Mouse (Mus musculus) Patski (cell line): ENCODE measurements around the gene Dhps. TPM values are rescaled to one million over a fixed set of nuclear protein-coding genes. Genes with fewer than 3 reads are reported as not detected.
A peak's percentile ranks its signal among the peaks of the same experiment; 100 is the strongest.
"Not testable (repeated sequence)": the region's sequence is repeated elsewhere in the genome, so short reads cannot be mapped to it uniquely, and the experiment has no call there.

Experiments used
- ATAC-seq: fragments of 100-300 bp; one replicate; pipeline ENCODE4 v1.8.0; 2021
- CTCF ChIA-PET: fragments of 350-600 bp; sonication (Branson Sonifier 250); formaldehyde crosslinking; loops from one replicate; lab custom pipeline; 2022; ENCODE audit warnings: inconsistent platforms; lab: Charles Lee
- POLR2A ChIA-PET: fragments of 350-600 bp; sonication (Branson Sonifier 250); formaldehyde crosslinking; loops from one replicate; lab custom pipeline; 2022; ENCODE audit warnings: antibody characterized with exemption, inconsistent platforms; lab: Charles Lee
- DNase-seq: peaks from one replicate; pipeline ENCODE4 v3.0.0-alpha.2; 2011; ENCODE audit warnings: low read depth, low spot score
- H3K27me3 ChIP-seq: fragments of 371-371 bp; one replicate; pipeline ENCODE4 v1.5.1; 2021
- CTCF ChIP-seq: fragments of 100-300 bp; IDR thresholded peaks from one replicate; pipeline ENCODE4 v1.5.1; 2021
- in situ Hi-C: fragments of 300-500 bp; cut with MboI; formaldehyde crosslinking; loops from 3 replicates; pipeline ENCODE4 v1.11.1; 2018; ENCODE audit warnings: low pct_unique_long_range_greater_than_20kb, mixed read lengths
- polyA plus RNA-seq: library from polyadenylated mRNA; unstranded; gene quantifications from one replicate; pipeline ENCODE4 v1.2.3, GENCODE M21; 2021

Dhps gene
- polyA plus RNA-seq, 1 experiment from 2014 or later: 57.6 TPM

- in situ Hi-C loops: no loop called here
- ChIA-PET POLR2A (interaction anchor here (0.7 to 1.1 kb wide), 3 partner anchors 16 to 40 kb away, joined by 3 to 4 read pairs (median 3); partner anchors contain the start of genes Fbxw9 and Tnpo2), CTCF (interaction anchor here (0.9 to 2.7 kb wide), 9 partner anchors 9 to 95 kb away, joined by 3 to 10 read pairs (median 3); partner anchors contain the start of genes Gm5741 and Tnpo2)
- no peak for TF ChIP-seq CTCF
- ATAC-seq (peak; percentile 29), DNase-seq (no peak)
- H3K27me3 ChIP-seq: no peaks in the 10 kb centered on the region
Observed at GRCm38 (mm10) chr8:85076001-85076400, 4.4 kb downstream of the Dhps start.

- in situ Hi-C loops: no loop called here
- H3K27me3 ChIP-seq: no peaks in the 10 kb centered on the region
- ATAC-seq (peak; percentile 33), DNase-seq (no peak)
- ChIA-PET CTCF (interaction anchor here (0.6 to 2.7 kb wide), 12 partner anchors 8 to 94 kb away, joined by 3 to 10 read pairs (median 3); partner anchors contain the start of genes Gm5741 and Tnpo2), POLR2A (no interaction called here)
- no peak for TF ChIP-seq CTCF
Observed at GRCm38 (mm10) chr8:85076993-85077392, 5.4 kb downstream of the Dhps start.

DNA sequence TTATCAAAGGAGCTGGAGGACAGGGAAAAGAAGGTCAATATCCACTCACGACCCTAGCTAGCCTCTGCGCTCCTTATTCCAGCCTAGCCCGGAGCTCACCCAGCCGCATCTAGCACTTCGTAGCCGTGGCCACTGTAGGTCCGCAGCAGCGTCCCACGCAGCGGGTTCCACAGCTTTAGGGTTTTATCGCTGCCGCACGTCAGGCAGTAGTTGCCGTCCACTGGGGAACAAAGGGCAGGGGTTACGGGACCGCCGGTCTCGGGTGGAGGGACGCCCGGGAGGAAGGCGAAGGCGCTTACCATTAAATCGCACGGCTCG lies 8.6 kb downstream of the Dhps start:
- TF ChIP-seq CTCF: no peak
- in situ Hi-C loops: no loop called here
- ATAC-seq: no peak
- no peaks in the 10 kb centered on the region for H3K27me3 ChIP-seq
- CTCF ChIA-PET: no interaction called here
- no peak for DNase-seq
- POLR2A ChIA-PET: interaction anchor here (0.8 kb wide), 1 partner anchor 9 kb away, joined by 3 read pairs; no protein-coding TSS in a partner anchor

DNA sequence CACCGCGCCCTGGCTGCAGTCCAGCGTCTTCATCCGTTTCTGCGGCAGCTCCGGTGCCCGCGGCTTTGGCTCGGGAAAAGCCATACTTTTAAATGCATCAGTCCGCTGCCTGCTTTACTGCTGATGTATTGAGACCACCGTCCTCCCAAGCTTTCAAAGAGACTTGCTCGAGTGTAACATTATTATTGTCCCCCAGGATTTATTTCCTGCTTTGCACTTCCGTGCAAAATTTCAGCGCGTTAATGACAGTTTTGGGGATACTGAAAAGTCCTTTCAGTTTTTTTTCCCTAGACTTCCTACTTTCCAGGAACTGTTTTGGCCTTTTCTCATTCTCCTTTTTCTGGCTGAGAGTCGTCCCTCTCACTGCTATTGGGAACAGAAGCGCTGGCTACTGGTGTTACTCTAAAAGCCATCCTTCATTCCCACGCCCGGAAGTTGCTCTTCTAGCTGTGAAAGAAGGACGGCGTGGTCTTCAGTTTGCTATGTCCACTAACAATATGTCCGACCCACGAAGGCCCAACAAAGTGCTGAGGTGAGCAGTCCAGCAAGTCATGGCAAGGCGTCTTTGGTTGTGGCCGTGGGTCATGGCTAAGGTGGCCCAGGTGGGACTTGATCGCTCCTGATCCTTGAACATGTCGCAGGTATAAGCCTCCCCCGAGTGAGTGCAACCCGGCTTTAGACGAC lies 9.1 kb downstream of the Dhps start, which contains the start of gene Wdr83os:
Wdr83os (plus strand) TSS at position 209 of the 684 bp plus-strand sequence.
- DNase-seq: no peak
- POLR2A ChIA-PET: interaction anchor here (0.8 kb wide), 1 partner anchor 8 kb away, joined by 3 read pairs; no protein-coding TSS in a partner anchor
- H3K27me3 ChIP-seq: no peaks in the 10 kb centered on the region
- no peak for ATAC-seq
- in situ Hi-C loops: no loop called here
- CTCF ChIA-PET: no interaction called here
- TF ChIP-seq CTCF: no peak

- CTCF ChIA-PET: interaction anchor here (1.4 kb wide), 1 partner anchor 14 kb away, joined by 3 read pairs; no protein-coding TSS in a partner anchor
- ATAC-seq (peak; percentile 27), DNase-seq (no peak)
- no peaks in the 10 kb centered on the region for H3K27me3 ChIP-seq
- POLR2A ChIA-PET: no interaction called here
- in situ Hi-C loops: no loop called here
- no peak for TF ChIP-seq CTCF
Observed at GRCm38 (mm10) chr8:85081216-85081555, 9.6 kb downstream of the Dhps start, which contains the start of gene Wdr83. TSS of gene Wdr83 (minus strand) at chr8:85081306.

DNA sequence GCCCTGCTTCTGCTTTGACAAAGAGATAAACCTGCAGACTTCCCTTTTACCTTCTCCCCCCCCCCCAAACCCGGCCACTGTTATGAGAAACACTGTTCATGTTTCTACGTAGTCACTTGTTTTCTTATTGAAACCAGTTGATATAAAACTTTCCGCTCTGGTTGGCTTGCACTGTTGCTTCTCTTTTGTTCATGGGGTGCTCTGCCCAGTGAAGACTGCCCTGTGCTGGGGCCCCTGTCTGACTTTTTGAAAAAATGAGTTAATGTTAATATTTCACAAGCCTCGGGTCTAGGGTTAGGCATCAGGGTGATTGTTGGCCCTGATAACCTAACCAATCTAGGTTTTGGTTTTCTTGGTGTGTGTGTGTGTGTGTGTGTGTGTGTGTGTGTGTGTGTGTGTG lies 10.6 kb downstream of the Dhps start:
- DNase-seq, H3K27me3 ChIP-seq, ATAC-seq, in situ Hi-C loops, POLR2A ChIA-PET: not testable (repeated sequence)
- CTCF ChIA-PET: interaction anchor here (1.4 kb wide), 1 partner anchor 13 kb away, joined by 3 read pairs; no protein-coding TSS in a partner anchor

DNA sequence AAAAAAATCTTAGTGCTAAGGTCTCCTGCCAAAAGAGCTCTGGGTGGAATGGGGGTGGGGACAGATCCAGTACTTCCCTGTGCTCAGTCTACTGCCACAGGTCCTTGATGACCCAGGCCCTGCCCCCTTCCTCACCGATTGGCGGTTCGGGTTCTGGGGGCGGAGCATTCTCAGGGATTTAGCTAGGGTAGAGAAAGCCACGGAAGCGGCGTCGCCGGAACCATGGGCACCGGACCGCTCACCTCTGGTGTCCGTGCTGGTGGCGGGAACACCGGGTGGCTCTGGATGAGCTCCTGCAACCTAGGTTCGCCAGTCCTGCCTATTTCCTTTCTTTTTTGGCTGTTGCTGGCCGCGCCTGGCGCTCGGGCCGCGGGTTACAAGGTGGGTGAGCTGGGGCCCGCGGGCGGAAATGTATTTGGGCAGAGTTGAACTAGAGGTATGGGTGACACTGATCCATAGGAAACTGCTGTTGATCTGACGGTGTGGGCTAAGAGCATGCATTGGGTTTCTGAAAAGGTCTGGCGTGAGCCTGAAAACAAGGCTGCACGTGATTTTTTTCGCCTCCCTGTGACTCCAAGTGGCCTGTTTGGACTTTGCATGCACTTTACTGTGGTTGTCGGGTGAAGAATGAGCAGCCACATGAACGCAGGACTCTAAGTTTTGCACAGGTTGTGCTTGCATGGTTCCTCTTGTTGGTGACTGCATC lies 11.7 kb downstream of the Dhps start, which contains the start of gene Man2b1:
Man2b1 (plus strand) TSS at position 163 of the 706 bp plus-strand sequence.
- CTCF ChIA-PET: interaction anchor here (1.0 to 1.8 kb wide), 4 partner anchors 10 to 94 kb away, joined by 3 to 5 read pairs (median 3); no protein-coding TSS in a partner anchor
- POLR2A ChIA-PET: interaction anchor here (0.7 to 1.3 kb wide), 3 partner anchors 10 to 216 kb away, joined by 3 read pairs; partner anchors contain the start of genes Orc6 and Vps35
- DNase-seq (no peak), ATAC-seq (peak; percentile 88)
- no peak for TF ChIP-seq CTCF
- in situ Hi-C loops: no loop called here
- H3K27me3 ChIP-seq: no peaks in the 10 kb centered on the region

DNA sequence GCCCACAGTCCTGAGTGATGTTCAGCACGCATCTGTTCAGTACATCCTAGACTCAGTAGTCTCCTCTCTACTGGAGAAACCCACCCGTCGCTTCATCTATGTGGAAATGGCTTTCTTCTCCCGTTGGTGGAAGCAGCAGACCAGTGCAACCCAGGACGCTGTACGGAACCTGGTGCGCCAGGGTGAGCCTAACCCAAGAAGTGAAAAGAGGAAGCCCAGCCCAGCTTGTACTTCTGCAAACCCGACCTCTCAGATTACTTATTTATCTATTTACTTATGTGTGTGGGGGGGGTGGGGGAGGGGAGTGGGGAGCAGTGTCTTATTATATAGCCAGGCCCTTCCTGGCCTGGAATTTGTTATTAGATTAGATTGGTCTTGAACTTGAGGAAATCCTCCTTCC lies 13.1 kb downstream of the Dhps start:
- CTCF ChIA-PET: no interaction called here
- POLR2A ChIA-PET: interaction anchor here (1.3 kb wide), 1 partner anchor 8 kb away, joined by 3 read pairs; no protein-coding TSS in a partner anchor
- in situ Hi-C loops: no loop called here
- TF ChIP-seq CTCF: no peak
- ATAC-seq (no peak), DNase-seq (no peak)
- no peaks in the 10 kb centered on the region for H3K27me3 ChIP-seq

DNA sequence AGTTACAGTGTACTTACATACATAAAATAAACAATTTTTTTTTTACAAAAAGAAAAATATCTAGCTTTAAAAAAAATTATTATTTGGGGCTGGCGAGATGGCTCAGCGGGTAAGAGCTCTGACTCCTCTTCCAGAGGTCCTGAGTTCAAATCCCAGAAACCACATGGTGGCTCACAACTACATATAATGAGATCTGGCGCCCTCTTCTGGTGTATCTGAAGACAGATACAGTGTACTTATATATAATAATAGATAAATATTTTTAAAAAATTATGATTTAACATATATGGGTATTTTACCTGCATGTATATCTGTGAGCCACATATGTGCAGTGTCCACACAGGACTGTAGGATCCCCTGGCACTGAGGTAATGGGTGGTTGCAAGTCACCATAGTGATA lies 14.7 kb downstream of the Dhps start:
- DNase-seq: no peak
- ChIA-PET CTCF (interaction anchor here (1.1 kb wide), 1 partner anchor 15 kb away, joined by 3 read pairs; the partner anchor contains the start of gene Dhps), POLR2A (no interaction called here)
- ATAC-seq: no peak
- no peak for TF ChIP-seq CTCF
- no peaks in the 10 kb centered on the region for H3K27me3 ChIP-seq
- in situ Hi-C loops: no loop called here

DNA sequence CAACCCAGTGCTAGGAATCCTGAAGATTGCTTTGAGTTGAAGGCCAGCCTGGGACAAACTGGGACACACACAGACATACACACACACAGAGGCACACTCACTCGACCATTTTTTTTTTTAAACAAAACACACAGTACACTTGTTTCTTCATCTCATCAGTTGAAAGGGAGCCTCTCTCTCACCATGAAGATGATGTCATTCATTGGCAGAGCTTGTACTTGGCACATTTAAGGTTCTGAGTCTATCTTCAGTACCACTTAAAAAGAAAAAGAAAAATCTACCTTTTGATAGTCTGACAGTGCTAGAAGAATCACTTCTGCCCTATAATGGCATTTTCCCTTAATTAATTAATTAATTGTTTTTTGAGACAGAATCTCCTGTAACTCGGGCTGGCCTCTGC lies 17.2 kb downstream of the Dhps start:
- CTCF ChIA-PET: no interaction called here
- no peaks in the 10 kb centered on the region for H3K27me3 ChIP-seq
- ATAC-seq (no peak), DNase-seq (no peak)
- in situ Hi-C loops: no loop called here
- TF ChIP-seq CTCF: no peak
- POLR2A ChIA-PET: interaction anchor here (1.2 kb wide), 1 partner anchor 9 kb away, joined by 3 read pairs; no protein-coding TSS in a partner anchor
